Mouse (Mus musculus) myocyte (in vitro differentiated cells): ENCODE measurements at regions not wholly inside any gene's neighbourhood (a gene's known extent, or its start where the extent isn't known, plus 50 kb on each side); places are given as distances from the start of the nearest gene placed in this dataset.

Source experiments
- H3K27me3 ChIP-seq: one replicate; pipeline ENCODE4 v1.6.1; 2011; ENCODE audit not compliant: control insufficient read depth, insufficient read depth, insufficient read length
- H3K36me3 ChIP-seq: one replicate; pipeline ENCODE4 v1.6.1; 2011; ENCODE audit not compliant: control insufficient read depth, insufficient read depth
- H3K4me2 ChIP-seq: one replicate; pipeline ENCODE4 v1.6.1; 2011; ENCODE audit warnings: low read depth, control low read depth
- H3K4me3 ChIP-seq: one replicate; pipeline ENCODE4 v1.5.1; 2011; ENCODE audit warnings: mild to moderate bottlenecking, control low read depth, moderate library complexity
- H3K79me2 ChIP-seq: one replicate; pipeline ENCODE4 v1.6.1; 2011; ENCODE audit not compliant: control insufficient read depth, insufficient read depth
- H3ac ChIP-seq: one replicate; pipeline ENCODE4 v1.6.1; 2011; ENCODE audit not compliant: control insufficient read depth, insufficient read length
- CEBPB ChIP-seq: IDR thresholded peaks from 2 replicates; pipeline ENCODE4 v1.6.1; 2011; ENCODE audit warnings: mild to moderate bottlenecking, moderate library complexity; ENCODE audit not compliant: poor library complexity, insufficient read depth, severe bottlenecking
- E2F4 ChIP-seq: IDR thresholded peaks from one replicate; pipeline ENCODE4 v1.6.1; 2011; ENCODE audit warnings: mild to moderate bottlenecking, control low read depth, moderate library complexity; ENCODE audit not compliant: insufficient read depth
- MAX ChIP-seq: IDR thresholded peaks from one replicate; pipeline ENCODE4 v1.6.1; 2011; ENCODE audit warnings: low read depth, mild to moderate bottlenecking, control low read depth
- MYOD1 ChIP-seq, 3 experiments: IDR thresholded peaks; one replicate each; pipeline ENCODE4 v1.6.1; 2011; ENCODE audit warnings: control low read depth in 2 of 3, low read depth in 2 of 3, mild to moderate bottlenecking in 2 of 3, moderate library complexity in 1 of 3; ENCODE audit not compliant: insufficient read length in 2 of 3, control insufficient read depth in 1 of 3
- MYOG ChIP-seq, 3 experiments: IDR thresholded peaks; one replicate each; pipeline ENCODE4 v1.6.1; 2011; ENCODE audit warnings: control low read depth in 2 of 3, low read depth in 2 of 3, mild to moderate bottlenecking in 2 of 3; ENCODE audit not compliant: insufficient read length in 2 of 3, control insufficient read depth in 1 of 3, insufficient read depth in 1 of 3
- POLR2A ChIP-seq: IDR thresholded peaks from one replicate; pipeline ENCODE4 v1.6.1; 2011; ENCODE audit warnings: low read depth, mild to moderate bottlenecking, control low read depth, moderate library complexity; ENCODE audit not compliant: insufficient read length
- POLR2AphosphoS2 ChIP-seq: IDR thresholded peaks from one replicate; pipeline ENCODE4 v1.6.1; 2011; ENCODE audit warnings: low read depth, control low read depth; ENCODE audit not compliant: insufficient read length
- REST ChIP-seq: IDR thresholded peaks from one replicate; pipeline ENCODE4 v1.6.1; 2011; ENCODE audit warnings: mild to moderate bottlenecking, control low read depth, moderate library complexity; ENCODE audit not compliant: insufficient read depth, insufficient read length
- SRF ChIP-seq: IDR thresholded peaks from one replicate; pipeline ENCODE4 v1.6.1; 2011; ENCODE audit warnings: low read depth; ENCODE audit not compliant: control insufficient read depth, insufficient read length
- TCF12 ChIP-seq: IDR thresholded peaks from one replicate; pipeline ENCODE4 v1.6.1; 2011; ENCODE audit warnings: mild to moderate bottlenecking, control low read depth; ENCODE audit not compliant: poor library complexity, insufficient read depth, severe bottlenecking
- TCF3 ChIP-seq: IDR thresholded peaks from one replicate; pipeline ENCODE4 v1.6.1; 2011; ENCODE audit warnings: low read depth, control low read depth; ENCODE audit not compliant: insufficient read length
- USF1 ChIP-seq: IDR thresholded peaks from one replicate; pipeline ENCODE4 v1.6.1; 2011; ENCODE audit warnings: low read depth, mild to moderate bottlenecking, control low read depth, moderate library complexity

GRCm38 (mm10) chr9:103843836-103844235 is 82.2 kb upstream of the Tmem108 start:
- Histone ChIP-seq H3K79me2 (no peaks in the 10 kb centered on the region), H3K36me3 (no peaks in the 10 kb centered on the region), H3K4me2 (no peak overlapping the region), H3ac (no peak overlapping the region), H3K4me3 (no peak overlapping the region), H3K27me3 (no peaks in the 10 kb centered on the region)
- TF ChIP-seq MAX (no peak), E2F4 (no peak), TCF12 (no peak), CEBPB (no peak), POLR2AphosphoS2 (no peak), USF1 (no peak), REST (no peak), MYOD1 (IDR thresholded peaks at IDR 0.05; ENCODE audit: control insufficient read depth in 1 of 3, insufficient read length in 2 of 3, low read depth in 2 of 3) (no peak), TCF3 (no peak), MYOG (IDR thresholded peaks at IDR 0.05; ENCODE audit: control insufficient read depth in 1 of 3, insufficient read depth in 1 of 3, insufficient read length in 2 of 3, low read depth in 2 of 3) (no peak), SRF (no peak)

- Histone ChIP-seq H3K79me2 (no peaks in the 10 kb centered on the region), H3ac (no peak overlapping the region), H3K4me3 (no peak overlapping the region), H3K27me3 (no peaks in the 10 kb centered on the region), H3K36me3 (no peaks in the 10 kb centered on the region), H3K4me2 (no peak overlapping the region)
- no peak for TF ChIP-seq MAX
- no peak for TF ChIP-seq TCF12
- no peak for TF ChIP-seq E2F4
- TF ChIP-seq MYOD1 (IDR thresholded peaks at IDR 0.05; ENCODE audit: control insufficient read depth in 1 of 3, insufficient read length in 2 of 3, low read depth in 2 of 3), result no peak
- TF ChIP-seq MYOG (IDR thresholded peaks at IDR 0.05; ENCODE audit: control insufficient read depth in 1 of 3, insufficient read depth in 1 of 3, insufficient read length in 2 of 3, low read depth in 2 of 3), result no peak
- no peak for TF ChIP-seq TCF3
- TF ChIP-seq USF1, result no peak
- no peak for TF ChIP-seq CEBPB
- TF ChIP-seq POLR2A, result no peak
- no peak for TF ChIP-seq SRF
- TF ChIP-seq POLR2AphosphoS2, result no peak
- no peak for TF ChIP-seq REST
Observed at GRCm38 (mm10) chr9:103845916-103846457, 84.3 kb upstream of the Tmem108 start.

- no peaks in the 10 kb centered on the region for H3K79me2 ChIP-seq
- no peaks in the 10 kb centered on the region for H3K36me3 ChIP-seq
- H3K27me3 ChIP-seq, result no peaks in the 10 kb centered on the region
- H3K4me3 ChIP-seq, result no peak overlapping the region
- no peak overlapping the region for H3K4me2 ChIP-seq
- H3ac ChIP-seq, result no peak overlapping the region
- no peak for TF ChIP-seq MYOD1 (IDR thresholded peaks at IDR 0.05; ENCODE audit: control insufficient read depth in 1 of 3, insufficient read length in 2 of 3, low read depth in 2 of 3)
- TF ChIP-seq REST, result no peak
- no peak for TF ChIP-seq MYOG (IDR thresholded peaks at IDR 0.05; ENCODE audit: control insufficient read depth in 1 of 3, insufficient read depth in 1 of 3, insufficient read length in 2 of 3, low read depth in 2 of 3)
- no peak for TF ChIP-seq E2F4
- no peak for TF ChIP-seq USF1
- TF ChIP-seq TCF12, result no peak
- TF ChIP-seq POLR2A, result no peak
- TF ChIP-seq POLR2AphosphoS2, result no peak
- TF ChIP-seq MAX, result no peak
- no peak for TF ChIP-seq TCF3
- TF ChIP-seq CEBPB, result no peak
- no peak for TF ChIP-seq SRF
Observed at GRCm38 (mm10) chr9:103847931-103848330, 86.3 kb upstream of the Tmem108 start.

GRCm38 (mm10) chr9:103849079-103849478 is 87.4 kb upstream of the Tmem108 start:
- TF ChIP-seq MYOG (IDR thresholded peaks at IDR 0.05; ENCODE audit: control insufficient read depth in 1 of 3, insufficient read depth in 1 of 3, insufficient read length in 2 of 3, low read depth in 2 of 3) (no peak), SRF (no peak), MYOD1 (IDR thresholded peaks at IDR 0.05; ENCODE audit: control insufficient read depth in 1 of 3, insufficient read length in 2 of 3, low read depth in 2 of 3) (no peak)
- H3ac ChIP-seq, result no peak overlapping the region
- no peaks in the 10 kb centered on the region for H3K27me3 ChIP-seq
- no peak overlapping the region for H3K4me3 ChIP-seq
- H3K4me2 ChIP-seq, result no peak overlapping the region
- no peaks in the 10 kb centered on the region for H3K36me3 ChIP-seq
- H3K79me2 ChIP-seq, result no peaks in the 10 kb centered on the region

GRCm38 (mm10) chr9:103852691-103853090 is 91.1 kb upstream of the Tmem108 start:
- H3K4me2 ChIP-seq, result no peak overlapping the region
- no peaks in the 10 kb centered on the region for H3K36me3 ChIP-seq
- TF ChIP-seq REST (no peak), SRF (no peak), CEBPB (no peak), MYOG (IDR thresholded peaks at IDR 0.05; ENCODE audit: control insufficient read depth in 1 of 3, insufficient read depth in 1 of 3, insufficient read length in 2 of 3, low read depth in 2 of 3) (no peak), TCF3 (no peak), MAX (no peak), MYOD1 (IDR thresholded peaks at IDR 0.05; ENCODE audit: control insufficient read depth in 1 of 3, insufficient read length in 2 of 3, low read depth in 2 of 3) (no peak), TCF12 (no peak), USF1 (no peak), POLR2AphosphoS2 (no peak), E2F4 (no peak), POLR2A (no peak)
- no peaks in the 10 kb centered on the region for H3K79me2 ChIP-seq
- H3K4me3 ChIP-seq, result no peak overlapping the region
- no peaks in the 10 kb centered on the region for H3K27me3 ChIP-seq
- no peak overlapping the region for H3ac ChIP-seq
